Mouse (Mus musculus) testis, adult 2 months (tissue): ENCODE results near the gene Cdk5r2. TPM values are rescaled to one million over a fixed set of nuclear protein-coding genes. Genes with fewer than 3 reads are reported as not detected.
A peak's percentile ranks its signal among the peaks of the same experiment; 100 is the strongest.
"Not testable (repeated sequence)": the region's sequence is repeated elsewhere in the genome, so short reads cannot be mapped to it uniquely, and the experiment has no call there.

Experiments
- H3K27ac ChIP-seq: fragments of 200-500 bp; 2 replicates; pipeline ENCODE4 v1.5.1; 2012; ENCODE audit warnings: low read depth, low read length; ENCODE audit not compliant: control insufficient read depth, insufficient read depth
- H3K27me3 ChIP-seq: fragments of 200-500 bp; 2 replicates; pipeline ENCODE4 v1.6.1; 2012; ENCODE audit warnings: mild to moderate bottlenecking, low read length, moderate library complexity; ENCODE audit not compliant: control insufficient read depth, insufficient read depth
- H3K36me3 ChIP-seq: fragments of 200-500 bp; 2 replicates; pipeline ENCODE4 v1.6.1; 2012; ENCODE audit warnings: mild to moderate bottlenecking, low read length; ENCODE audit not compliant: control insufficient read depth, insufficient read depth
- H3K4me1 ChIP-seq: fragments of 200-500 bp; 2 replicates; pipeline ENCODE4 v1.6.1; 2012; ENCODE audit warnings: low read length; ENCODE audit not compliant: control insufficient read depth, insufficient read depth
- H3K4me3 ChIP-seq: fragments of 200-500 bp; 2 replicates; pipeline ENCODE4 v1.5.1; 2012; ENCODE audit warnings: low read depth, mild to moderate bottlenecking, low read length, moderate library complexity, mixed read lengths; ENCODE audit not compliant: control insufficient read depth
- CTCF ChIP-seq: fragments of 200-500 bp; IDR thresholded peaks from 2 replicates; pipeline ENCODE4 v1.5.1; 2012; ENCODE audit warnings: low read depth, mild to moderate bottlenecking, inconsistent platforms, low read length, moderate library complexity; ENCODE audit not compliant: control insufficient read depth, insufficient read depth, insufficient replicate concordance
- POLR2A ChIP-seq: fragments of 200-500 bp; IDR thresholded peaks from 2 replicates; pipeline ENCODE4 v1.6.1; 2012; ENCODE audit warnings: low read depth, mild to moderate bottlenecking, inconsistent platforms, low read length, moderate library complexity; ENCODE audit not compliant: control insufficient read depth
- polyA plus RNA-seq: library from polyadenylated mRNA; depleted of rRNA; stranded (reverse); fragments of >200 nt; gene quantifications from 2 replicates; pipeline ENCODE4 v1.2.3, GENCODE M21; 2012

Cdk5r2 gene
- polyA plus RNA-seq, 1 experiment: 0.07 TPM

DNA sequence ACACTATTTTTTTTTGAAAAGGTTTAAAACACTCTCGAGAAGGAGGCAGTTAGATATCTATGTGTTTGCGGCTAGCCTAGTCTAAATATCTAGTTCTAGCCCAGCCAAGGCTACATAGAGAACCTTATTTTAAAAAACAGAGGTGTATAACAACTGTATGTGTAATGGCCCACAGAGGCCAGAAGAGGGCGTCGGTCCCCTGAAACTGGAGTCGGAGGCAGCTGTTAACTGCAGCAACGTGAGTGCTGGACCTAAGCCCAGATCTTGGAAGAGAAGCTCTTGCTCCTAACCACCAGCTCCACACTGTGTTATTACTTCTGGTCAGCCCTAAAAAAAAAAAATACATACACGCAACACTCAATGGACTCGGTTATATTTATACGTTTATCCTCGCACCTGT lies 45.7 kb upstream of the Cdk5r2 start:
- TF ChIP-seq CTCF (peak; percentile 55; the same call in 1 of the 2 replicates), POLR2A (no peak)
- Histone ChIP-seq H3K4me3 (no peak overlapping the region), H3K27ac (no peak overlapping the region), H3K4me1 (peaks cover 27% of the 10 kb centered on the region), H3K36me3 (no peaks in the 10 kb centered on the region), H3K27me3 (no peaks in the 10 kb centered on the region)

DNA sequence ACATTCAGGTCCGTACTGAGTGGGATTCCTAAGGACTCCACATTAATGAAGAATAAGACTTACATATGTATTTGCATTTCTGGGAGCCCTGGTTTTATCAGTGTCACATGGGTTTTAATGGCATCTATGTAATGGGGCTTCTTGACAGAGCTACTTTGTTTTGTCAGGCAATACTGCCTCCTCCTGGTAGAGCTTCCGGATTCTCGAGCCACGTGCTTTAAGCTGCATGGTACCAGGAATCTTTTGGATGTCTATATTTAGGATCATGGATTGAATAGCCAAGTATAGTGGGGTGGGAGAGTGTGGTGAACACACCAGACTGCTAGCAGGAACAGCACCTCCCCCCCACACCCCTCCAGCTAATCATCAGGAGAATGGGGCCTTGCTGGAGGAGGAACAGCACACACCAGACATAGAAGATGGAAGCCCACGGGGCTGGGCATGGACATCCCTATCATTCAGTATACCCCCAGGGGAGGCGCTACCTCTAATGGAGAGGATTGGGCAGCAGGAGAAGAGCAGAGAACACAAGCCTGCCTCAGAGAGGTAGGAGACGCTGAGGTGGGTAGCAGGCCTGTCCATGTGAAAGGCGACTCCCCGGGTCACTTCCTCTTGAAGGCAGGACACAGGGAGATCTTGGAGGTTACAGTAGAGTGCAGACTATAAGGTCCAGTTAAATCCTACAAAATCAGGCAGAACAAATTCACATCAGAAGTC lies 39.6 kb upstream of the Cdk5r2 start:
- Histone ChIP-seq H3K4me3 (no peak overlapping the region), H3K36me3 (no peaks in the 10 kb centered on the region), H3K27ac (no peak overlapping the region), H3K27me3 (no peaks in the 10 kb centered on the region), H3K4me1 (0 out of 2 replicates have a peak, but pooled peaks cover 2% of the 10 kb centered on the region)
- TF ChIP-seq POLR2A (no peak), CTCF (no peak)

DNA sequence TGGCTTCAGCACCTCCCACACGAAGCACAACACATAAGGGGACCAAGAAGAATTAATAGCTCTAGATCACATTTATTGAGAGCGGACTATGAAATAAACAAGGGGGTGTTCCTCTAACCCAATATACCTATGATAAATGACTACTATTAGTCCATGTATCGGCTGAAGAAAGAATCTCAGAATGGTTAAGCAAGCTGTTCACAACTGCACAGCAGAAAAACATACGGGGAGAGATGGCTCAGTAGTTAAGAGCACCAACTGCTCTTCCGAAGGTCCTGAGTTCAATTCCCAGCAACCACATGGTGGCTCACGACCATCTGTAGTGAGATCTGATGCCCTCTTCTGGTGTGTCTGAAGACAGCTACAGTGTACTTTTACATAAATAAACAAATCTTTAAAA lies 38.8 kb upstream of the Cdk5r2 start:
- H3K36me3 ChIP-seq, H3K27ac ChIP-seq, H3K4me3 ChIP-seq, H3K27me3 ChIP-seq, H3K4me1 ChIP-seq: not testable (repeated sequence)

DNA sequence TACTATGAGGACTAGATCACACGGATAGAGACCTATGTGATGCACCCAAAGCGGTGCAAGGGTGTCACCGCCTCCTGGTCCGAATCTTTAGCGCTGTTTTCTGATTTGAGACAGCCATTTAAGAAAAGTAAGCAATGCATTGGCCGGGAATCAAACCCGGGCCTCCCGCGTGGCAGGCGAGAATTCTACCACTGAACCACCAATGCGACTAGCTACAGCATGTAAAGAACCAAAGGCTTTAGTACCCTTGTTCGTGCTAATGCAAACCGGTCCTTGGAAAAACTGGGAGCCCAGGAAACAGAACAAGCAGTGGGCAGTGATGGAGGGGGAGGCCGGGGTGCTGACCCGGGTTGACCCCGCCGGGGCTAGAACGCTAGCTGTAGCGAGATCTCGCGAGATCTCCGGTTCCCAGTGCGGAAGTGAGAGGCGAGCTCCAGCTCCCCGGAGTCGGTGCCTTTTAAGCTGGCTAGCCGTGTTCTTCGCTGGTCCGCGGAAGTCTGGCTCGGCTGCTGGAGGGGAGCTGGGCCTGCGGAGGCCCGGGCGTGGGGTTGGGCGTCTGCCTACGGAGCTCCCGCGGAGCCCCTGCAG lies 38.0 kb upstream of the Cdk5r2 start:
- H3K4me1 ChIP-seq: 0 out of 2 replicates have a peak, but pooled peaks cover 2% of the 10 kb centered on the region
- H3K4me3 ChIP-seq: peak overlapping the region; percentile 96
- TF ChIP-seq CTCF (no peak), POLR2A (peak; percentile 89)
- peak overlapping the region; percentile 73 for H3K27ac ChIP-seq
- H3K27me3 ChIP-seq: no peaks in the 10 kb centered on the region
- no peaks in the 10 kb centered on the region for H3K36me3 ChIP-seq

- TF ChIP-seq POLR2A (no peak), CTCF (no peak)
- Histone ChIP-seq H3K4me1 (0 out of 2 replicates have a peak, but pooled peaks cover 2% of the 10 kb centered on the region), H3K27me3 (no peaks in the 10 kb centered on the region), H3K4me3 (peak overlapping the region; percentile 96), H3K27ac (peak overlapping the region; percentile 73), H3K36me3 (no peaks in the 10 kb centered on the region)
Measured at GRCm38 (mm10) chr1:74817219-74817618, 37.5 kb upstream of the Cdk5r2 start.

- H3K27ac ChIP-seq: no peak overlapping the region
- 0 out of 2 replicates have a peak, but pooled peaks cover 2% of the 10 kb centered on the region for H3K4me1 ChIP-seq
- no peaks in the 10 kb centered on the region for H3K36me3 ChIP-seq
- TF ChIP-seq POLR2A: no peak
- no peak for TF ChIP-seq CTCF
- H3K27me3 ChIP-seq: no peaks in the 10 kb centered on the region
- H3K4me3 ChIP-seq: no peak overlapping the region
Measured at GRCm38 (mm10) chr1:74818509-74818908, 36.2 kb upstream of the Cdk5r2 start.

- H3K36me3 ChIP-seq, H3K27ac ChIP-seq, H3K4me3 ChIP-seq, H3K27me3 ChIP-seq, H3K4me1 ChIP-seq: not testable (repeated sequence)
Measured at GRCm38 (mm10) chr1:74823598-74823997, 31.1 kb upstream of the Cdk5r2 start.

DNA sequence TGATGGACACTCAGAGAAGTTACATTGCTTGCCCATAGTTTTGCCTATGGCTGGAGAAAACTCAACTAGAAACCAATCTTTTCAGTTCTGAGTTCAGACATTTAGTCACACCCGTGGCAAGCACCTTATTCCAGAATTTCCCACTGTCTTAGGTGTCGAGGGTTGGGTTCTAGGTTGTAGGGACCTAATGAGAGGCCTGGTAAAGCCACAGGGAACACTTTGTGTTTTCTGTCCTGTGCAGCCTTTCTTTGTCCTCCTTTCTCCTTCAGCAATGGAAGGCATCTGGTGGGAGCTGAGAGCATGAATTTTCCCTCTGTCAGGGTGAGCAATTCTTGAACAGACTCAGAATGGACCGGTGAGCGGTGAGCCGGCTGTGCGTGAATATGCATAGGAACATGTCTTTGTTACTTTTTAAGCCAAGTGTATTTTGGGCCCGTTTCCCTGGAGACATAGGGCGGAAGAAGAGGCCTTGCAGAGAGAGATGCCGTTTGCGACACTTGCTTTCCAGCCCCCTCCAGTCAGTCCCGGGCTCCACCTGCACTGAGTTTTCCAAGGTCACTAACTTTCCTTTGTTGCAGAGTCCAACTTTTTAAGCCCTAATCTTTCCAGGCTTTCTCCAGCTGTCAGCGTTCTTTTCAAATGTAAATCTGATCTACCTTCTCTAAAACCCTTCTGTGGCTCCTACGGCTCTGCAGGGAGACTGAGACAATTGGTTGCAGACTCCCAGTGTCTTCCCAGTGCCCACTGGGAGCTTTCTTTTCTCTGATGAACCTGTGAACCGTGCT lies 30.0 kb upstream of the Cdk5r2 start:
- H3K4me3 ChIP-seq: no peak overlapping the region
- no peak for TF ChIP-seq CTCF
- no peak for TF ChIP-seq POLR2A
- no peaks in the 10 kb centered on the region for H3K4me1 ChIP-seq
- H3K27ac ChIP-seq: no peak overlapping the region
- H3K27me3 ChIP-seq: no peaks in the 10 kb centered on the region
- H3K36me3 ChIP-seq: no peaks in the 10 kb centered on the region
